8 mouse cellular contexts compared by ENCODE assay signal in the genomic region with DNA sequence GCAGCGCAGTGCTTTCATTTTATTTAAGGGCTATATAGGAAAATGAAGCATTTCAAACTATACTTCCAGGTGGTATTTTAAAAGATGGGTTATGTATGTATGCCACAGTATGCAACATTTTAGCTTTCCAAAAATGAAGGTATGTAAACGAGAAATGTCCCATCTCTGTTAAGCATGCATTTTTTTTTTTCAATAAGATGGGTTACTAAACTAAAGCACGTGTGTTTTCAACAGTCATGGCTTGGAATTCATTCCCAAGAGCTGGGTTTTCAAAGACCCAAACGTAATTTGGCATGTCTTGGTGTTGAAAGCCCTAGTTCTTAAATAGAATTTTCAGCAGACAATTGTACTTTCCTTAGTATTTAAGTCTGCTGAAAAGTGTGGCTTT. TPM values are rescaled to one million over a fixed set of nuclear protein-coding genes. Genes with fewer than 3 reads are reported as not detected.
DNase-seq lines count a peak whose midpoint lies in the region; ATAC-seq and TF ChIP-seq lines count a peak whose summit lies in the region.

No protein-coding gene starts in this region.

- H3K9me3 ChIP-seq in limb, embryonic 14.5 days (ENCODE audit: control insufficient read depth, low read length) = no peaks in the 10 kb centered on the region
- no peaks in the 10 kb centered on the region for H3K9me3 ChIP-seq in stomach, postnatal 0 days (ENCODE audit: control insufficient read depth, low read length)

- H3K36me3 ChIP-seq in testis, adult 2 months (ENCODE audit: control insufficient read depth, insufficient read depth, low read length) = peaks cover 4% of the 10 kb centered on the region
- peaks cover 30% of the 10 kb centered on the region for H3K36me3 ChIP-seq in limb, embryonic 14.5 days (ENCODE audit: control insufficient read depth, insufficient read depth, low read length)
- peaks cover 10% of the 10 kb centered on the region; the same call in 1 of the 2 replicates for H3K36me3 ChIP-seq in stomach, postnatal 0 days (ENCODE audit: control insufficient read depth, insufficient read depth, low read length)

- peak; percentile 23 for DNase-seq in embryo, embryonic 10 days (ENCODE audit: low spot score)
- no peak for DNase-seq in embryo, embryonic 9.5 days (ENCODE audit: extremely low spot score)
- no peak for DNase-seq in testis, postnatal 10 days (ENCODE audit: low spot score)
- peak; percentile 42 for DNase-seq in limb, embryonic 14.5 days (ENCODE audit: low spot score)
- DNase-seq in stomach, postnatal 0 days (ENCODE audit: low spot score) = no peak
- no peak for DNase-seq in layer of hippocampus, postnatal 10 days (ENCODE audit: low spot score in 2 of 2)
- DNase-seq in left cerebral cortex, adult 18-20 months (ENCODE audit: low spot score in 2 of 2) = no peak

- peaks cover 7% of the 10 kb centered on the region; the same call in 1 of the 2 replicates for H3K4me1 ChIP-seq in testis, adult 2 months (ENCODE audit: control insufficient read depth, insufficient read depth, low read length)
- peaks cover 13% of the 10 kb centered on the region for H3K4me1 ChIP-seq in limb, embryonic 14.5 days (ENCODE audit: control insufficient read depth, insufficient read depth, low read length)
- 0 out of 2 replicates have a peak, but pooled peaks cover 3% of the 10 kb centered on the region for H3K4me1 ChIP-seq in stomach, postnatal 0 days (replicated peaks; ENCODE audit: control insufficient read depth, insufficient read depth)

- H3K27me3 ChIP-seq in testis, adult 2 months (ENCODE audit: control insufficient read depth, insufficient read depth, low read length) = no peaks in the 10 kb centered on the region
- no peaks in the 10 kb centered on the region for H3K27me3 ChIP-seq in limb, embryonic 14.5 days (ENCODE audit: control insufficient read depth, insufficient read depth, low read length)
- H3K27me3 ChIP-seq in stomach, postnatal 0 days (ENCODE audit: control insufficient read depth, insufficient read depth, low read length) = no peaks in the 10 kb centered on the region

- no peak for ATAC-seq in limb, embryonic 14.5 days (ENCODE audit: low FRiP score, low read depth)
- no peak for ATAC-seq in stomach, postnatal 0 days (ENCODE audit: low FRiP score, low TSS enrichment)

- peak overlapping the region; percentile 91 for H3K4me3 ChIP-seq in testis, adult 2 months (ENCODE audit: control insufficient read depth, low read depth, low read length)
- H3K4me3 ChIP-seq in limb, embryonic 14.5 days (replicated peaks; ENCODE audit: low read length) = peak overlapping the region; percentile 95
- peak overlapping the region; percentile 99 for H3K4me3 ChIP-seq in stomach, postnatal 0 days (ENCODE audit: low read depth, low read length)

- no peak for TF ChIP-seq POLR2A in testis, adult 2 months (IDR thresholded peaks at IDR 0.05; ENCODE audit: control insufficient read depth, low read depth, low read length)
- TF ChIP-seq POLR2A in limb, embryonic 14.5 days (IDR thresholded peaks at IDR 0.05; ENCODE audit: borderline replicate concordance, extremely low read depth, insufficient read depth, insufficient read length) = no peak

- 7% methylated on average over 4 of the region's 4 CpGs for WGBS in limb, embryonic 14.5 days
- WGBS in stomach, postnatal 0 days = 9% methylated on average over 4 of the region's 4 CpGs

- H3K4me2 ChIP-seq in limb, embryonic 14.5 days (replicated peaks; ENCODE audit: low read depth, low read length, severe bottlenecking) = peak overlapping the region; percentile 46
- peak overlapping the region; percentile 62 for H3K4me2 ChIP-seq in stomach, postnatal 0 days (replicated peaks; ENCODE audit: low read depth)

- TF ChIP-seq EP300 in stomach, postnatal 0 days (optimal IDR thresholded peaks at IDR 0.05) = no peak

- H3K27ac ChIP-seq in testis, adult 2 months (ENCODE audit: control insufficient read depth, insufficient read depth, low read depth, low read length) = peak overlapping the region; percentile 98
- H3K27ac ChIP-seq in limb, embryonic 14.5 days (replicated peaks; ENCODE audit: low read depth, low read length) = peak overlapping the region; percentile 100
- peak overlapping the region; percentile 100 for H3K27ac ChIP-seq in stomach, postnatal 0 days (replicated peaks)

- no peak for TF ChIP-seq CTCF in testis, adult 2 months (IDR thresholded peaks at IDR 0.05; ENCODE audit: control insufficient read depth, insufficient read depth, insufficient replicate concordance, low read depth, low read length)
- TF ChIP-seq CTCF in stomach, postnatal 0 days (IDR thresholded peaks at IDR 0.05; ENCODE audit: low read depth) = no peak

- H3K9ac ChIP-seq in limb, embryonic 14.5 days (ENCODE audit: low read depth, low read length, severe bottlenecking) = peak overlapping the region; percentile 99
- peak overlapping the region; percentile 80 for H3K9ac ChIP-seq in stomach, postnatal 0 days (ENCODE audit: low read length)

RNA-seq across cellular contexts. Expression of a gene that starts 0.9 kb away (rescaled TPM):
- polyA plus RNA-seq in testis, adult 2 months (2012; rRNA removed) = 156 and 167 TPM in 2 replicates
- polyA plus RNA-seq in limb, embryonic 14.5 days (2012; rRNA removed) = 350 and 352 TPM in 2 replicates
- polyA plus RNA-seq in limb, embryonic 14.5 days (2014; fragmentation: Nextera tagmentation; extraction: Ambion mirVana) = 921 and 939 TPM in 2 replicates
- polyA plus RNA-seq in stomach, postnatal 0 days (2015; fragmentation: Nextera tagmentation; extraction: Ambion mirVana) = 295 and 312 TPM in 2 replicates
- 1,000 to 10,000 TPM; 1,036 to 1,049 TPM for total RNA-seq in layer of hippocampus, postnatal 10 days (2021)
- 100 to 1,000 TPM; 615 to 634 TPM for total RNA-seq in left cerebral cortex, adult 18-20 months (2021)

RNA-seq across cellular contexts. Expression of a gene that starts 55.0 kb away (rescaled TPM):
- 17.3 and 19.3 TPM in 2 replicates for polyA plus RNA-seq in testis, adult 2 months (2012; rRNA removed)
- 29.8 and 36.0 TPM in 2 replicates for polyA plus RNA-seq in limb, embryonic 14.5 days (2012; rRNA removed)
- 57.6 and 67.0 TPM in 2 replicates for polyA plus RNA-seq in limb, embryonic 14.5 days (2014; fragmentation: Nextera tagmentation; extraction: Ambion mirVana)
- 22.4 and 26.4 TPM in 2 replicates for polyA plus RNA-seq in stomach, postnatal 0 days (2015; fragmentation: Nextera tagmentation; extraction: Ambion mirVana)
- total RNA-seq in layer of hippocampus, postnatal 10 days (2021) = 10 to 100 TPM; 57.3 to 60.5 TPM
- 10 to 100 TPM; 37.1 to 39.5 TPM for total RNA-seq in left cerebral cortex, adult 18-20 months (2021)

Comparison
In these comparisons a context has a peak if more than half of its experiments do, and no peak if none do; other contexts are left out.
1. DNase-seq: peak in embryo, embryonic 10 days (single experiment) and limb, embryonic 14.5 days (single experiment); none in embryo, embryonic 9.5 days (single experiment), testis, postnatal 10 days (single experiment), stomach, postnatal 0 days (single experiment), layer of hippocampus, postnatal 10 days (0 of 2) and left cerebral cortex, adult 18-20 months (0 of 2).
2. Peak in every context shown above with its lines, with median percentiles within 50 percentile points of each other: H3K27ac ChIP-seq and H3K4me3 ChIP-seq.